Mouse (Mus musculus): Measurements from ENCODE around the gene Best3. TPM values are rescaled to one million over a fixed set of nuclear protein-coding genes. Genes with fewer than 3 reads are reported as not detected.

Gene Best3
- polyA plus RNA-seq, 1 experiment from 2014 or later, result 0.21 TPM

GRCm38 (mm10) chr10:116995162-116995561 lies 9.0 kb downstream of the Best3 start:
- no peaks in the 10 kb centered on the region for H3K36me3 ChIP-seq (ENCODE audit: control insufficient read depth, insufficient read depth, low read length)
- ATAC-seq (ENCODE audit: low read depth), result no peak

GRCm38 (mm10) chr10:116995584-116996235 lies 9.6 kb downstream of the Best3 start:
- no peaks in the 10 kb centered on the region for H3K9me3 ChIP-seq (ENCODE audit: control insufficient read depth, low read length)
- H3K27me3 ChIP-seq (ENCODE audit: control insufficient read depth, insufficient read depth, low read depth, low read length), result no peaks in the 10 kb centered on the region
- H3K36me3 ChIP-seq (ENCODE audit: control insufficient read depth, insufficient read depth, low read length), result no peaks in the 10 kb centered on the region
- no peak overlapping the region for H3K4me2 ChIP-seq (ENCODE audit: low read depth, low read length)
- peaks cover 4% of the 10 kb centered on the region; the same call in 1 of the 2 replicates for H3K4me1 ChIP-seq (replicated peaks; ENCODE audit: control insufficient read depth, insufficient read depth, low read length)
- no peak overlapping the region for H3K4me3 ChIP-seq (ENCODE audit: low read length)
- ATAC-seq (ENCODE audit: low read depth), result no peak
- no peak overlapping the region for H3K27ac ChIP-seq (ENCODE audit: low read length)
- WGBS, result 49% methylated on average over 6 of the region's 6 CpGs
- no peak overlapping the region for H3K9ac ChIP-seq (ENCODE audit: low read length)

More at GRCm38 (mm10) chr10:116995162-116995561, 9.0 kb downstream of the Best3 start:
- Histone ChIP-seq H3K27ac (ENCODE audit: low read length) (no peak overlapping the region), H3K27me3 (ENCODE audit: control insufficient read depth, insufficient read depth, low read depth, low read length) (no peaks in the 10 kb centered on the region), H3K9ac (ENCODE audit: low read length) (no peak overlapping the region), H3K4me3 (ENCODE audit: low read length) (no peak overlapping the region), H3K4me2 (ENCODE audit: low read depth, low read length) (no peak overlapping the region), H3K9me3 (ENCODE audit: control insufficient read depth, low read length) (no peaks in the 10 kb centered on the region), H3K4me1 (replicated peaks; ENCODE audit: control insufficient read depth, insufficient read depth, low read length) (peaks cover 4% of the 10 kb centered on the region; the same call in 1 of the 2 replicates)
- WGBS, result 76% methylated on average over 5 of the region's 5 CpGs

- peak; percentile 64 for ATAC-seq (ENCODE audit: low read depth)
Observed at GRCm38 (mm10) chr10:116996236-116996600, 10.1 kb downstream of the Best3 start.

GRCm38 (mm10) chr10:116998716-116999455 lies 12.8 kb downstream of the Best3 start:
- WGBS, result 67% methylated on average over 17 of the region's 17 CpGs
- no peak for ATAC-seq (ENCODE audit: low read depth)
- Histone ChIP-seq H3K27ac (ENCODE audit: low read length) (no peak overlapping the region), H3K27me3 (ENCODE audit: control insufficient read depth, insufficient read depth, low read depth, low read length) (no peaks in the 10 kb centered on the region), H3K9ac (ENCODE audit: low read length) (no peak overlapping the region), H3K4me2 (ENCODE audit: low read depth, low read length) (no peak overlapping the region), H3K9me3 (ENCODE audit: control insufficient read depth, low read length) (no peaks in the 10 kb centered on the region), H3K4me1 (replicated peaks; ENCODE audit: control insufficient read depth, insufficient read depth, low read length) (peaks cover 4% of the 10 kb centered on the region; the same call in 1 of the 2 replicates), H3K36me3 (ENCODE audit: control insufficient read depth, insufficient read depth, low read length) (no peaks in the 10 kb centered on the region), H3K4me3 (ENCODE audit: low read length) (no peak overlapping the region)

More at GRCm38 (mm10) chr10:116996236-116996600, 10.1 kb downstream of the Best3 start:
- Histone ChIP-seq H3K9me3 (ENCODE audit: control insufficient read depth, low read length) (no peaks in the 10 kb centered on the region), H3K27ac (ENCODE audit: low read length) (no peak overlapping the region), H3K4me3 (ENCODE audit: low read length) (no peak overlapping the region), H3K27me3 (ENCODE audit: control insufficient read depth, insufficient read depth, low read depth, low read length) (no peaks in the 10 kb centered on the region), H3K4me1 (replicated peaks; ENCODE audit: control insufficient read depth, insufficient read depth, low read length) (peaks cover 4% of the 10 kb centered on the region; the same call in 1 of the 2 replicates), H3K4me2 (ENCODE audit: low read depth, low read length) (no peak overlapping the region), H3K9ac (ENCODE audit: low read length) (no peak overlapping the region), H3K36me3 (ENCODE audit: control insufficient read depth, insufficient read depth, low read length) (no peaks in the 10 kb centered on the region)
- WGBS, result 45% methylated on average over 6 of the region's 6 CpGs

- no peak overlapping the region for H3K27ac ChIP-seq (ENCODE audit: low read length)
- H3K9ac ChIP-seq (ENCODE audit: low read length), result no peak overlapping the region
- no peak for ATAC-seq (ENCODE audit: low read depth)
- no peaks in the 10 kb centered on the region for H3K36me3 ChIP-seq (ENCODE audit: control insufficient read depth, insufficient read depth, low read length)
- 41% methylated on average over 12 of the region's 12 CpGs for WGBS
- H3K9me3 ChIP-seq (ENCODE audit: control insufficient read depth, low read length), result no peaks in the 10 kb centered on the region
- no peak overlapping the region for H3K4me3 ChIP-seq (ENCODE audit: low read length)
- H3K4me1 ChIP-seq (replicated peaks; ENCODE audit: control insufficient read depth, insufficient read depth, low read length), result 0 out of 2 replicates have a peak, but pooled peaks cover 4% of the 10 kb centered on the region
- H3K4me2 ChIP-seq (ENCODE audit: low read depth, low read length), result no peak overlapping the region
- H3K27me3 ChIP-seq (ENCODE audit: control insufficient read depth, insufficient read depth, low read depth, low read length), result no peaks in the 10 kb centered on the region
Observed at GRCm38 (mm10) chr10:117000975-117001374, 14.9 kb downstream of the Best3 start.

GRCm38 (mm10) chr10:117004695-117005094 lies 18.6 kb downstream of the Best3 start:
- Histone ChIP-seq H3K4me3 (ENCODE audit: low read length) (no peak overlapping the region), H3K4me1 (replicated peaks; ENCODE audit: control insufficient read depth, insufficient read depth, low read length) (no peaks in the 10 kb centered on the region), H3K27ac (ENCODE audit: low read length) (no peak overlapping the region), H3K4me2 (ENCODE audit: low read depth, low read length) (no peak overlapping the region), H3K36me3 (ENCODE audit: control insufficient read depth, insufficient read depth, low read length) (no peaks in the 10 kb centered on the region), H3K27me3 (ENCODE audit: control insufficient read depth, insufficient read depth, low read depth, low read length) (no peaks in the 10 kb centered on the region), H3K9ac (ENCODE audit: low read length) (no peak overlapping the region), H3K9me3 (ENCODE audit: control insufficient read depth, low read length) (no peaks in the 10 kb centered on the region)
- 68% methylated on average over 5 of the region's 5 CpGs for WGBS
- no peak for ATAC-seq (ENCODE audit: low read depth)

GRCm38 (mm10) chr10:117005707-117006464 lies 19.8 kb downstream of the Best3 start:
- Histone ChIP-seq H3K9ac (ENCODE audit: low read length) (no peak overlapping the region), H3K36me3 (ENCODE audit: control insufficient read depth, insufficient read depth, low read length) (no peaks in the 10 kb centered on the region), H3K27ac (ENCODE audit: low read length) (no peak overlapping the region), H3K4me1 (replicated peaks; ENCODE audit: control insufficient read depth, insufficient read depth, low read length) (no peaks in the 10 kb centered on the region), H3K4me3 (ENCODE audit: low read length) (no peak overlapping the region), H3K27me3 (ENCODE audit: control insufficient read depth, insufficient read depth, low read depth, low read length) (no peaks in the 10 kb centered on the region), H3K4me2 (ENCODE audit: low read depth, low read length) (no peak overlapping the region), H3K9me3 (ENCODE audit: control insufficient read depth, low read length) (no peaks in the 10 kb centered on the region)
- WGBS, result 59% methylated on average over 12 of the region's 12 CpGs
- ATAC-seq (ENCODE audit: low read depth), result no peak

GRCm38 (mm10) chr10:117009691-117010090 lies 23.6 kb downstream of the Best3 start:
- Histone ChIP-seq H3K9ac (ENCODE audit: low read length) (no peak overlapping the region), H3K27ac (ENCODE audit: low read length) (no peak overlapping the region), H3K4me3 (ENCODE audit: low read length) (no peak overlapping the region), H3K36me3 (ENCODE audit: control insufficient read depth, insufficient read depth, low read length) (no peaks in the 10 kb centered on the region), H3K9me3 (ENCODE audit: control insufficient read depth, low read length) (no peaks in the 10 kb centered on the region), H3K4me2 (ENCODE audit: low read depth, low read length) (no peak overlapping the region), H3K4me1 (replicated peaks; ENCODE audit: control insufficient read depth, insufficient read depth, low read length) (peaks cover 6% of the 10 kb centered on the region; the same call in 1 of the 2 replicates), H3K27me3 (ENCODE audit: control insufficient read depth, insufficient read depth, low read depth, low read length) (no peaks in the 10 kb centered on the region)
- ATAC-seq (ENCODE audit: low read depth), result no peak
- WGBS, result 88% methylated on average over 6 of the region's 6 CpGs

- no peak overlapping the region for H3K9ac ChIP-seq (ENCODE audit: low read length)
- no peak for ATAC-seq (ENCODE audit: low read depth)
- no peak overlapping the region for H3K27ac ChIP-seq (ENCODE audit: low read length)
- H3K4me1 ChIP-seq (replicated peaks; ENCODE audit: control insufficient read depth, insufficient read depth, low read length), result peaks cover 6% of the 10 kb centered on the region; the same call in 1 of the 2 replicates
- no peaks in the 10 kb centered on the region for H3K27me3 ChIP-seq (ENCODE audit: control insufficient read depth, insufficient read depth, low read depth, low read length)
- 58% methylated on average over 8 of the region's 8 CpGs for WGBS
- H3K36me3 ChIP-seq (ENCODE audit: control insufficient read depth, insufficient read depth, low read length), result no peaks in the 10 kb centered on the region
- no peak overlapping the region for H3K4me2 ChIP-seq (ENCODE audit: low read depth, low read length)
- H3K9me3 ChIP-seq (ENCODE audit: control insufficient read depth, low read length), result no peaks in the 10 kb centered on the region
- H3K4me3 ChIP-seq (ENCODE audit: low read length), result no peak overlapping the region
Observed at GRCm38 (mm10) chr10:117011047-117011446, 24.9 kb downstream of the Best3 start.

Data from lung, embryonic 16.5 days (tissue).